Mouse (Mus musculus): ENCODE measurements around the gene Ripk3.

Ripk3 gene

GRCm38 (mm10) chr14:55788256-55789050, at the start of gene Ripk3:
Ripk3 (minus strand) TSS chr14:55788865.
- peak; percentile 35 for DNase-seq (ENCODE audit: low read depth, low spot score)

- DNase-seq (ENCODE audit: low read depth, low spot score): no peak
Observed at GRCm38 (mm10) chr14:55838312-55838711, 49.6 kb upstream of the Ripk3 start.

DNA sequence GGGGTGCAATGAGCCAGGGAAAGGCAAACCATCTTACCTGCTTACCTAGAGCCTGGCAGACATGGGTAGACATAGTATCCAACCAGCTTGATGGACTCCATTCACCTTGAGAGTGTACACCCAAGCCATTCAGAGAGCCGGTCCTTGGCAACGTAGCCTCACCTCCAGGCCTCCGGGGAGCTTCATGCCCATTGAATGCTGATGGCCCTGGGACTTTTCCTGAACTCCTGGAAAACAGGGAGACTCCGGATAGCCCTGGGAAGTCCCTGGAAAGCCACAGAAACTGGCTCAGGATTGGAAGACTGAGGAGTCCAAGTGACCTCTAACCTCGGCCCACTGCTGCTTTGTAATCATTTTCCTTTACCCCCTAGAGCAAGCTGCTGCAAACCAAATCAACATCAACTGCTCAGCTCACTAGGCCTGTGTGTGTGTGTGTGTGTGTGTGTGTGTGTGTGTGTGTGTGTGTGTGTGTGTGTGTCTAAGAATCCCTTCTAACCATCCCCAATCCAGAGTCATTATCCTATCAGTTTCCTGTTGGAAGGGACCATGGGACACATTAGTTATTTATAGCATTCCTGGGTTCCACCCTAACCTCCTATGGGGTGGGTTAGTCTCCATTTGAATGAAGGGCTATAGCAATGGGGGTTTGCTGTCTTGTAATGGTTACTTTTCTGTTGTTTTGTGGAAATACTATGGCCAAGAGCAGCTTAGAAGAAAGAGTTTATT, 46.3 kb upstream of the Ripk3 start:
- DNase-seq (ENCODE audit: low read depth, low spot score): no peak

DNA sequence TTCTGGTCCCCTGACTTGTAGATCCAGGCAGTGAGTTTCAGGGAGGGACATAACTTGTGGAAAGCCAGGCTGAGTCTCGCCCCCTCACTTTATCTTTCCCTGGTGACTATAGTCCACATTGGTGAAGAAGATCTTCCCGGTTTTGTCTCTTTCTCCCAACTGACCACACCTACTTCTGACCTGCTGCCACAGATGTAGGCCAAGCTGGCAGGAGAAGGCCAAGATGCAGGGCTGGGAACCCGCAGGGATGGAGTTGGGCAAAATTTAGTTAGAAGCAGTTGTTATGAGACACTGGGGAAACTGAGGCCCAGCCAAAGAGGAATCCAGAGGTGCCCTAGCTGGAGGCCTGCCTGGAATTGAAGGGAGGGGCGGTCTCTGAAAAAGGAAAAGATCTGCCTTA, 44.5 kb upstream of the Ripk3 start:
- DNase-seq (ENCODE audit: low read depth, low spot score): no peak

DNA sequence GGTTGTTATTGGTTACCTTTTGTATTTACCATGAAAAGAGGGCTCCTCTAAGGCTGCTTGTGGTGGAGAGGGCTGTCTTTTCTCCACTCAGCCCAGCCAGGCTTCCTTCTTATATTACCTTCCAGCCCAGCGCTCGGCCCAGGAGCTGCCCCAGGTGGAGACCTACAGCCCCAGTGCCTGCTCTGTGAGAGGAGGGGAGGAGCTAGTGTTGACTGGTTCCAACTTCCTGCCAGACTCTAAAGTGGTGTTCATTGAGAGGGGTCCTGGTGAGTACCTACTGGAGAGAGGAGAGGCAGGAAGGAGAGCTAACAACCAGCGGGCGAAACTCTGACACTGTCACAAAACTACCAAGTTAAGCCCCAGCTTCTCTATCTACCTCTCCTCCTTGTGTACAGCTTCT, 41.7 kb upstream of the Ripk3 start:
- no peak for DNase-seq (ENCODE audit: low read depth, low spot score)

GRCm38 (mm10) chr14:55829854-55830253, 41.2 kb upstream of the Ripk3 start:
- no peak for DNase-seq (ENCODE audit: low read depth, low spot score)

- DNase-seq (ENCODE audit: low read depth, low spot score): no peak
Observed at GRCm38 (mm10) chr14:55828716-55829263, 40.1 kb upstream of the Ripk3 start.

- DNase-seq (ENCODE audit: low read depth, low spot score): no peak
Observed at GRCm38 (mm10) chr14:55826551-55827340, 38.1 kb upstream of the Ripk3 start.

GRCm38 (mm10) chr14:55826142-55826541, 37.5 kb upstream of the Ripk3 start:
- DNase-seq (ENCODE audit: low read depth, low spot score): no peak

DNA sequence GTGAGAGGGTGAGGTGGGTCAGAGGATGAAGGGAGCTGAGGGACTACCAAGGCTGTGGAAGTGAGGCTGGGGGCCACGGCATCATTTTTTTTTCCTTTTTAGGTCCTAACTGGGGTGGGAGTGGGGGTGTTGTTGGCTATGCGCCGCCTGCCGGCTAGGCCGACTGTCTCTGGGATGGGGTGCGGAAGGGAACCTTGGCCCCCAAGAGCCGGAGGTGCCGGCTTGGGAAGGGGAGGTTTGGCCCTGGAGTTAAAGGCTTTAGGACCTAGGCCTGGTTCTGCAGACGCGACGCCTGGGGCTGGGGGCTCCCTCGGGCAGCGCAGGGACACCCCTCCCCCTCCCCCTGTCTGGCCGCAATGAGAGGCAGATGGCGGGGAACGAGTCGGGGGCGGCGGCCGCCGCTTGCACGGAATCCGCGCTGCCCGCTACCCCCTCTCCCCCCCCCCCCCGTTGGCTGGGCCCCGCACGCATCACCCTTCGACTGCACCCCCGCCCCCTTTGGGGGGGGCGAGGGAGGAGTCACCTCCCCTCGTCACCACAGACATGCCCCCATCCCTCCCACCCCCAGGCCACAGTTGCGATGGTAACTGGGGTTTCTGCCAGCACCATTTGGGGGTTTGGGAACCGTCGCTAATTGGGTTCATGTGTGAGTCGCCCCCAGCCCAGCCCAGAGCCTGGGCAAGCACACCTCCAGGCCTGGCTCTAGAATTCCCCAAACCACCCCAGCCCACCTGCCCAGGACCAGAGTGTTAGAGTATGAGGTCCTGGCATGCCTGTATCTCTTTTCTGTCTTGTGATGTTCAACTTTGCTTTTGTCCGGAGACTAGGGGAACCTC, 36.8 kb upstream of the Ripk3 start:
- no peak for DNase-seq (ENCODE audit: low read depth, low spot score)

GRCm38 (mm10) chr14:55824481-55825215, 36.0 kb upstream of the Ripk3 start:
- DNase-seq (ENCODE audit: low read depth, low spot score): peak; percentile 47

- peak; percentile 63 for DNase-seq (ENCODE audit: low read depth, low spot score)
Observed at GRCm38 (mm10) chr14:55824001-55824480, 35.4 kb upstream of the Ripk3 start.

- peak; percentile 81 for DNase-seq (ENCODE audit: low read depth, low spot score)
Observed at GRCm38 (mm10) chr14:55822991-55823762, 34.5 kb upstream of the Ripk3 start, which contains the start of gene Nfatc4. Nfatc4 (plus strand) TSS chr14:55823144.

DNA sequence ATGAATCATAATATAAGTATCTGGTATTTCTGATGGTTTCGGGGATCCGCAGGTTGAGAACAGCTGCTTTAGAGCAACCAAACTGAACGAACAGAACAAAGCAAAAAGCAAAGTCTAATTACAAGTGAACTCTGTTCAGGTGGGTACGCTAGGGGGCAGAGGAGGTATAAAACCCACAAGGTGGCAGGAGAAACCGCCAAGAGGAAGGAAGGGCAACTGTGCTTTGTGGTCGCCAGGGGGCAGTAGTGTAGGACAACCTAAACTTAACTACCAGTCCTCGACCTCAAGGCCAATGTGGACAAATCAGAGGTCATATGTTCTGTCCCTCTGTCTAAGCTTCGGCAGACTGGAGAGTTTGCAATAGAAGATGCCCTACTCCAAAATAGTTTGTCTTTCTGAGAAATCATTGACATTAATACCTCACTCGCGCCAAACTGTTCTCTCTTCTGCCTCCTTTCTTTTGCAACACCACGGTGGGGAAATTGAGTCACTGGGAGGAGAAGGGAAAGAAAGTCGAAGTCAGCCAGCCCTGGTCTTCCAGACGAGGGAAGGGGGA, 33.8 kb upstream of the Ripk3 start:
- peak; percentile 90 for DNase-seq (ENCODE audit: low read depth, low spot score)

- no peak for DNase-seq (ENCODE audit: low read depth, low spot score)
Observed at GRCm38 (mm10) chr14:55820576-55820975, 31.9 kb upstream of the Ripk3 start.

GRCm38 (mm10) chr14:55819845-55820405, 31.3 kb upstream of the Ripk3 start:
- no peak for DNase-seq (ENCODE audit: low read depth, low spot score)

DNA sequence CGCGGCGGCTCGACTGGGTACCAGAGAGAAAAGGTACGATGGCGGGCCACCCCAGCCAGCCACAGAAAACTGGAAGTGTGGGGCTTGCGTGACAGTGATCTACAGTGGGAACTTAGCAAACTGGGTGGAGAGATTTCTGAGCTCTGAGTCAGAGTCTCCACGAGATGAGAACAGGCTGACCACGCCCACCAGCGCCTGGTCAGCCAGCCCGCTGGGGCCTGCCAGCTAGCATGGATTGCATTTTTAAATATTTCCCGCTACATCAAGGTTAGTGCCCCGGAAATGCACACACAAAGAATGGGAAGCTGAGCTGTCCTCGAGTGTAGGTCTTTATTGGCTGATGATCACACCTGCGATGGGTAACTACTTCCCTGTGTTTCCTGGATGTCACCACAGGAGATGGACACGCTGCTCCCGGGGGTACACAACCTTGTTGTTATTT, 26.7 kb upstream of the Ripk3 start:
- peak; percentile 68 for DNase-seq (ENCODE audit: low read depth, low spot score)

DNA sequence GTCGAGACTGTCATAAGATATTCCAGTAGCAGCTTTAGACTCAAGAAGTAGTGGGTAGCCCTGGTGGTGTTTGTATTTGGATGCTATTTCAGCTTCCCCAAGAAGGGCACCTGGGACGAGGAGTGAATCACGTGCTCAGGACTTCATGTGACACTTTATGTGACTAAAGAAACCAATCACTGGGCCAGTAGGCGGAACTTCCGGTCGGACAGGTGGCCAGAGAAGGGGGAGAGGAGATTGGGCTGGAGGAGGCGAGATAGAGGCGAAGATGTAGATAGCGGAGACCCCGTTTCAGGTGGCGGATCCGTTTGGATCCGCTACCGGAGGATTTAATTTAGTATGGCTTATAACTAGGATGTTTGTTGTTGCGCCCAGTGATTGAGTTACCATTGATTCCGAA, 26.2 kb upstream of the Ripk3 start:
- no peak for DNase-seq (ENCODE audit: low read depth, low spot score)
